Mouse (Mus musculus) bone marrow, adult 2 months (tissue): Measurements from ENCODE around the gene Cyp2u1.

Source experiments
- CTCF ChIP-seq: fragments of 200-500 bp; IDR thresholded peaks from 2 replicates; pipeline ENCODE4 v1.5.1; 2011; ENCODE audit warnings: low read length, control low read depth; ENCODE audit not compliant: control insufficient read depth, insufficient read depth
- POLR2A ChIP-seq: fragments of 200-500 bp; IDR thresholded peaks from 2 replicates; pipeline ENCODE4 v1.6.1; 2011; ENCODE audit warnings: low read depth, mild to moderate bottlenecking, control low read depth, low read length, borderline replicate concordance; ENCODE audit not compliant: control insufficient read depth

DNA sequence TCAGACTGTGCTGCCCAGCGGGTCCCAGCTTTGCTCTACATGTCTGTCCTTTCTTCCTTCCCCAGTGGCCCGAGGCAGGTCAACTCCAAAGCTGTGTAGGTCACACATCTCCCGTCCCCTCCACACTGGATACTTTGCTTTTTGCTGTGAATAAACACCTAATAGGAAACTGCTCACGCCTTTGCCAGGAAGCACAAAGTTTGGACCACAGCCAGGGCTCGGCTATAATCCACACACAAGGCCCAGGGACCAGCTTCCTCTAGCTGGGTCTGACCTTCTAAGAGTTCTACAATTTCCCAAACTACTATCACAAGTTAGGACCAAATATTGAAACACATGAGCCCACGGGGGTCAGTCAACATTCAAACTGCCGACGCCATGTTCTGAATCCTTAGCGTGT is 3.9 kb downstream of the Cyp2u1 start:
- no peak for TF ChIP-seq CTCF
- no peak for TF ChIP-seq POLR2A
